Mouse (Mus musculus) brain, embryonic 14.5 days (tissue): Measurements from ENCODE around the gene Elmo1.

ENCODE experiments used
- CTCF ChIP-seq: fragments of 200-500 bp; IDR thresholded peaks from 2 replicates; pipeline ENCODE4 v1.5.1; 2012; ENCODE audit warnings: inconsistent platforms, mild to moderate bottlenecking, moderate library complexity, borderline replicate concordance; ENCODE audit not compliant: insufficient read depth, insufficient read length; ENCODE audit errors: extremely low read depth
- POLR2A ChIP-seq: fragments of 200-500 bp; IDR thresholded peaks from 2 replicates; pipeline ENCODE4 v1.6.1; 2012; ENCODE audit warnings: mild to moderate bottlenecking, inconsistent platforms, borderline replicate concordance; ENCODE audit not compliant: poor library complexity, insufficient read depth, insufficient read length, severe bottlenecking; ENCODE audit errors: extremely low read depth

DNA sequence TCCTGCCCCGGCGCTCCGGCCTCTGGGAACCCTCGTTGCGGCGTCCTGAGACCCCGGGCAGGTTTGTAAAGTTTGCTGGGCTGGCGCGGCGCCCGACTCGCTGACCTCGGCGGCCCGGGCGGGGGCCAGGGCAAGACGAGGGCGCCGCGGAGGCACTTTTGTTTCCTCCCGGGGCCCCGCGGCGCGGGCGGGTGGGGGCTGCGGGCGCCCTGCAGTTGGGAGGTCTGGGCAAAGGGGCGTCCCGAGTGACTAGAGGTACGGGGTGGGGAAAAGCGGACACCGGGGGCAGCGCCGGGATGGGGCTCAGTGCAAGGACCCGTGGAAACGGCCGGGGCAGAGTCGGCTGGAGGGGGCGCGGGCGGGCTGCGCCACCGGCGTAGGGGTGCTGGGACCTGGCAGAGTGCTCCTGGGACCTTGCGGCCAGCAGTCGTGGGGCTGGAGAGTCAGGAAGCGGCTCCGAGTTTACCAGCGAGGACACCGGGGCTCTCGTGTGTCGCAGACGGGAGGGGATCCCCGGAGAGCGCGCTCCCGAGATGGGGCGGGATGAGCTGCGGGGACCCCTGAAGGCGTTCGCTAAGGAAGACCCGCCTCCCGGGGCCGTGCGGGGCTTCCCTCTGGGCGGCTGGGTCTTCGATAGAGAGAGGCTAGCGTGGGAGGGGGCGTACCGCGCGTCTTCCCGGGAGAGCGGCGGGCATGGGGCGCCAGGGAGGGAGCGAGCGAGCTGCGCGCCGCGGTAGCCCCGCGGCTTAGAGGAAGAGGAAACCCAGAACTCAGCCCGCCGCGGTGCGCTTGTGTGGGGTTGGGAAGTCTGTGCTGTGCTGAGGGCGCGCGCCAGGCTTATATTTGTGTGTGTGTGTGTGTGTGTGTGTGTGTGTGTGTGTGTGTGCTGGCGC lies 561 bp downstream of the Elmo1 start:
- TF ChIP-seq CTCF (no peak), POLR2A (no peak)
